Mouse (Mus musculus): Measurements from ENCODE around the gene Tgoln1. TPM values are rescaled to one million over a fixed set of nuclear protein-coding genes. Genes with fewer than 3 reads are reported as not detected.

The Tgoln1 gene
- polyA plus RNA-seq, 1 experiment from 2014 or later, result 25.3 TPM

GRCm38 (mm10) chr6:72623661-72624402, 7.0 kb upstream of the Tgoln1 start:
- no peak overlapping the region for H3K27ac ChIP-seq (ENCODE audit: low read depth, low read length)
- peaks cover 3% of the 10 kb centered on the region for H3K36me3 ChIP-seq (ENCODE audit: control insufficient read depth, insufficient read depth, low read length)
- H3K9ac ChIP-seq (ENCODE audit: low read depth, low read length), result no peak overlapping the region
- no peak overlapping the region for H3K4me3 ChIP-seq (ENCODE audit: low read depth, low read length)
- no peak for ATAC-seq (replicated peaks; ENCODE audit: insufficient number of reproducible peaks, low FRiP score, low TSS enrichment)
- no peaks in the 10 kb centered on the region for H3K4me1 ChIP-seq (ENCODE audit: control insufficient read depth, insufficient read depth, low read length)
- H3K4me2 ChIP-seq, result no peak overlapping the region
- no peaks in the 10 kb centered on the region for H3K27me3 ChIP-seq (ENCODE audit: control insufficient read depth, insufficient read depth, low read length)
- H3K9me3 ChIP-seq (replicated peaks; ENCODE audit: control insufficient read depth, low read length), result no peaks in the 10 kb centered on the region
- 85% methylated on average over 8 of the region's 8 CpGs for WGBS (ENCODE audit: insufficient replicate concordance)

GRCm38 (mm10) chr6:72622917-72623316, 6.1 kb upstream of the Tgoln1 start:
- no peak overlapping the region for H3K9ac ChIP-seq (ENCODE audit: low read depth, low read length)
- 39% methylated on average over 3 of the region's 3 CpGs for WGBS (ENCODE audit: insufficient replicate concordance)

DNA sequence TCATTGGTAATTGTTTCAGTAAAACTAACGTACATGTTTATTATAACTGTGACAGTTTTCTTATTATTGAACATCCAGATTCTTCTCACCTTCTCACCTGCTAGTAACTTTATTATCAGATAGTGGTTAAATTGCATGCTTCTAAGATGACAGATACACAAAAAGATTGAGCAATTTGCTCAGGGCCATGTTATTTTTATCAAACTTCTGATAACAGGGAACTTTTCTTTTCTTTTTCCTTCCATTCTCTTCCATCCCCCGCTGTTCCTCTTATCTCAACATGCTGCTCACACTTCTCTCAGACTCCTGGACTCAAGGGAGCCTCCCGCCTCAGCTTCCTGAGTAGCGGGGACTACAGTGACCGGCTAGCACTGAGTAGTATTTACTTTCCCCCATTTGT, 4.1 kb upstream of the Tgoln1 start:
- Histone ChIP-seq H3K4me1 (ENCODE audit: control insufficient read depth, insufficient read depth, low read length) (peaks cover 5% of the 10 kb centered on the region), H3K4me2 (no peak overlapping the region), H3K27ac (ENCODE audit: low read depth, low read length) (no peak overlapping the region), H3K36me3 (ENCODE audit: control insufficient read depth, insufficient read depth, low read length) (no peaks in the 10 kb centered on the region), H3K9ac (ENCODE audit: low read depth, low read length) (no peak overlapping the region), H3K4me3 (ENCODE audit: low read depth, low read length) (no peak overlapping the region), H3K9me3 (replicated peaks; ENCODE audit: control insufficient read depth, low read length) (no peaks in the 10 kb centered on the region), H3K27me3 (ENCODE audit: control insufficient read depth, insufficient read depth, low read length) (no peaks in the 10 kb centered on the region)
- ATAC-seq (replicated peaks; ENCODE audit: insufficient number of reproducible peaks, low FRiP score, low TSS enrichment), result no peak
- 49% methylated on average over 5 of the region's 5 CpGs for WGBS (ENCODE audit: insufficient replicate concordance)

More at GRCm38 (mm10) chr6:72622917-72623316, 6.1 kb upstream of the Tgoln1 start:
- H3K4me1 ChIP-seq (ENCODE audit: control insufficient read depth, insufficient read depth, low read length), result no peaks in the 10 kb centered on the region
- no peak overlapping the region for H3K4me3 ChIP-seq (ENCODE audit: low read depth, low read length)
- peaks cover 3% of the 10 kb centered on the region for H3K36me3 ChIP-seq (ENCODE audit: control insufficient read depth, insufficient read depth, low read length)
- no peaks in the 10 kb centered on the region for H3K9me3 ChIP-seq (replicated peaks; ENCODE audit: control insufficient read depth, low read length)
- ATAC-seq (replicated peaks; ENCODE audit: insufficient number of reproducible peaks, low FRiP score, low TSS enrichment), result no peak
- no peaks in the 10 kb centered on the region for H3K27me3 ChIP-seq (ENCODE audit: control insufficient read depth, insufficient read depth, low read length)
- H3K4me2 ChIP-seq, result no peak overlapping the region
- no peak overlapping the region for H3K27ac ChIP-seq (ENCODE audit: low read depth, low read length)

- Histone ChIP-seq H3K36me3 (ENCODE audit: control insufficient read depth, insufficient read depth, low read length) (no peaks in the 10 kb centered on the region), H3K4me2 (peak overlapping the region; percentile 22), H3K27ac (ENCODE audit: low read depth, low read length) (peak overlapping the region; percentile 29; the same call in 1 of the 2 replicates), H3K4me3 (ENCODE audit: low read depth, low read length) (no peak overlapping the region), H3K4me1 (ENCODE audit: control insufficient read depth, insufficient read depth, low read length) (peaks cover 15% of the 10 kb centered on the region), H3K27me3 (ENCODE audit: control insufficient read depth, insufficient read depth, low read length) (no peaks in the 10 kb centered on the region), H3K9me3 (replicated peaks; ENCODE audit: control insufficient read depth, low read length) (no peaks in the 10 kb centered on the region), H3K9ac (ENCODE audit: low read depth, low read length) (no peak overlapping the region)
- 35% methylated on average over 12 of the region's 12 CpGs for WGBS (ENCODE audit: insufficient replicate concordance)
- ATAC-seq (replicated peaks; ENCODE audit: insufficient number of reproducible peaks, low FRiP score, low TSS enrichment), result no peak
These were observed 3.1 kb upstream of the Tgoln1 start for GRCm38 (mm10) chr6:72619734-72620532.

- WGBS (ENCODE audit: insufficient replicate concordance), result 20% methylated on average over 25 of the region's 25 CpGs
- H3K36me3 ChIP-seq (ENCODE audit: control insufficient read depth, insufficient read depth, low read length), result peaks cover 16% of the 10 kb centered on the region; the same call in 1 of the 2 replicates
- no peak for ATAC-seq (replicated peaks; ENCODE audit: insufficient number of reproducible peaks, low FRiP score, low TSS enrichment)
- no peaks in the 10 kb centered on the region for H3K9me3 ChIP-seq (replicated peaks; ENCODE audit: control insufficient read depth, low read length)
- H3K4me1 ChIP-seq (ENCODE audit: control insufficient read depth, insufficient read depth, low read length), result peaks cover 23% of the 10 kb centered on the region
- no peak overlapping the region for H3K27ac ChIP-seq (ENCODE audit: low read depth, low read length)
- peak overlapping the region; percentile 81 for H3K9ac ChIP-seq (ENCODE audit: low read depth, low read length)
- peak overlapping the region; percentile 85 for H3K4me3 ChIP-seq (ENCODE audit: low read depth, low read length)
- H3K4me2 ChIP-seq, result peak overlapping the region; percentile 97
- H3K27me3 ChIP-seq (ENCODE audit: control insufficient read depth, insufficient read depth, low read length), result no peaks in the 10 kb centered on the region
These were observed 1.0 kb downstream of the Tgoln1 start for GRCm38 (mm10) chr6:72615561-72616375.

- WGBS (ENCODE audit: insufficient replicate concordance), result 63% methylated on average over 2 of the region's 2 CpGs
- Histone ChIP-seq H3K9ac (ENCODE audit: low read depth, low read length) (no peak overlapping the region), H3K4me3 (ENCODE audit: low read depth, low read length) (peak overlapping the region; percentile 85), H3K36me3 (ENCODE audit: control insufficient read depth, insufficient read depth, low read length) (peaks cover 19% of the 10 kb centered on the region; the same call in 1 of the 2 replicates), H3K4me2 (peak overlapping the region; percentile 97), H3K27me3 (ENCODE audit: control insufficient read depth, insufficient read depth, low read length) (no peaks in the 10 kb centered on the region), H3K9me3 (replicated peaks; ENCODE audit: control insufficient read depth, low read length) (no peaks in the 10 kb centered on the region), H3K27ac (ENCODE audit: low read depth, low read length) (no peak overlapping the region), H3K4me1 (ENCODE audit: control insufficient read depth, insufficient read depth, low read length) (peaks cover 23% of the 10 kb centered on the region)
- no peak for ATAC-seq (replicated peaks; ENCODE audit: insufficient number of reproducible peaks, low FRiP score, low TSS enrichment)
These were observed 1.6 kb downstream of the Tgoln1 start for GRCm38 (mm10) chr6:72615151-72615550.

DNA sequence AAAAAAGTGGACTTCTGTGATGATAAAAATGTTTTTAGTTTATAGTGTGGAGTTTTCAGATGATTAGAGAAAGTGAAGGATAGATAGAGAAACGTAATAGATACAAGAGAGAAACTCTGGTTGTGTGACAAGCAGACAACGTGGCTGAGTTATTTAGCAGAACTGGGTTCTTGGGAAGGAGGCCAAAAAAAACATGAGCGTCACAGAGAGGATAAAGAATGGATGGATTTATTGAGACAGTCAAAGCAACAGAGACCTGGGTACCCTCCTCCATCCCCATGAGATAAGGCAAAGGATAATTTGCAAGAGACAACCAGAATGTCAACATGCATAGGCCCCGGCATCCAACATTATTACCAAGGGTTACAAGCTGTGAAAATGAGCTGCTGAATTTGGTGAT, 6.5 kb downstream of the Tgoln1 start:
- Histone ChIP-seq H3K4me1 (ENCODE audit: control insufficient read depth, insufficient read depth, low read length) (peaks cover 11% of the 10 kb centered on the region), H3K9ac (ENCODE audit: low read depth, low read length) (no peak overlapping the region), H3K9me3 (replicated peaks; ENCODE audit: control insufficient read depth, low read length) (no peaks in the 10 kb centered on the region), H3K4me2 (no peak overlapping the region), H3K27ac (ENCODE audit: low read depth, low read length) (no peak overlapping the region), H3K4me3 (ENCODE audit: low read depth, low read length) (no peak overlapping the region), H3K36me3 (ENCODE audit: control insufficient read depth, insufficient read depth, low read length) (peaks cover 44% of the 10 kb centered on the region), H3K27me3 (ENCODE audit: control insufficient read depth, insufficient read depth, low read length) (no peaks in the 10 kb centered on the region)
- WGBS (ENCODE audit: insufficient replicate concordance), result 62% methylated on average over 4 of the region's 4 CpGs
- ATAC-seq (replicated peaks; ENCODE audit: insufficient number of reproducible peaks, low FRiP score, low TSS enrichment), result no peak

DNA sequence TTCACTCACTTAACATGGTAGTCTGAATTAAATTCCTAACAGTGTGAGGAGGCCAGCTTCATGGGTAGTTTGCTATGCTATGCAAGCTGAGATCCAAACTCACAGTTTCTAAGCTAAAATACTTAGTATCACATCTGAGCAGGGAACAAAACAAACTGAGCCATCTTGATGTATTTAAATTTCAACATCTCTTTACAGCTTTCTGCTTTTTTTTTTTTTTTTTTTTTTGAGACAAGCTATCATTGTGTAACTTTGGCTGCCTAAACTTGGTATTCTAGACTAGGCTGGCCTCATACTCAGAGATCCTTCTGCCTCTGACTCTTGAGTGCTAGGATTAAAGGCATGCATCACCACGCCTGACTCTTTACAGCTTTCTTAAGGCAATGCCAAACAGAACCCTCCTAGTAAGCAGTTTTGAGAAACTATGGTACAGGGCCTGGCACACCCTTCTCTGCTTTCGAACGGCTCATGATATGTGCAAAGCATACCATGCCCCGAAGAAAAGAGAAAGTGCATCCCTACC, 8.1 kb downstream of the Tgoln1 start:
- Histone ChIP-seq H3K4me2 (no peak overlapping the region), H3K9me3 (replicated peaks; ENCODE audit: control insufficient read depth, low read length) (no peaks in the 10 kb centered on the region), H3K9ac (ENCODE audit: low read depth, low read length) (no peak overlapping the region), H3K27ac (ENCODE audit: low read depth, low read length) (no peak overlapping the region), H3K27me3 (ENCODE audit: control insufficient read depth, insufficient read depth, low read length) (no peaks in the 10 kb centered on the region), H3K4me1 (ENCODE audit: control insufficient read depth, insufficient read depth, low read length) (no peaks in the 10 kb centered on the region), H3K4me3 (ENCODE audit: low read depth, low read length) (no peak overlapping the region), H3K36me3 (ENCODE audit: control insufficient read depth, insufficient read depth, low read length) (peaks cover 44% of the 10 kb centered on the region)
- ATAC-seq (replicated peaks; ENCODE audit: insufficient number of reproducible peaks, low FRiP score, low TSS enrichment), result no peak
- 86% methylated on average over 4 of the region's 4 CpGs for WGBS (ENCODE audit: insufficient replicate concordance)
